Mouse (Mus musculus) MEL (cell line): ENCODE measurements around the gene Pappa2. TPM values are rescaled to one million over a fixed set of nuclear protein-coding genes. Genes with fewer than 3 reads are reported as not detected.

Source experiments
- DNase-seq: peaks from one replicate; pipeline ENCODE4 v3.0.0; 2011; ENCODE audit warnings: low read depth, low spot score
- H3K27ac ChIP-seq: 2 replicates; pipeline ENCODE4 v1.5.1; 2012; ENCODE audit warnings: low read depth, mild to moderate bottlenecking, control low read depth, low read length, moderate library complexity; ENCODE audit not compliant: control insufficient read depth
- H3K27me3 ChIP-seq, 2 experiments: fragments of 150-350 bp in 1 of 2; sonication (generic) in 1 of 2; 2 replicates each; pipeline ENCODE4 v1.6.1; 2012; ENCODE audit warnings: low read length in 2 of 2, mild to moderate bottlenecking in 2 of 2, improper control_type of control experiment in 1 of 2, moderate library complexity in 1 of 2; ENCODE audit not compliant: insufficient read depth in 2 of 2, control insufficient read depth in 1 of 2
- H3K36me3 ChIP-seq, 2 experiments: 2 replicates each; pipeline ENCODE4 v1.6.1; 2012 to 2014; ENCODE audit warnings: low read length in 2 of 2, improper control_type of control experiment in 1 of 2, inconsistent platforms in 1 of 2, mild to moderate bottlenecking in 1 of 2; ENCODE audit not compliant: insufficient read depth in 2 of 2, control insufficient read depth in 1 of 2
- H3K4me1 ChIP-seq, 2 experiments: fragments of 150-350 bp in 1 of 2; sonication (generic) in 1 of 2; 2 replicates each; pipeline ENCODE4 v1.6.1; 2012; ENCODE audit warnings: low read length in 2 of 2, improper control_type of control experiment in 1 of 2, mild to moderate bottlenecking in 1 of 2; ENCODE audit not compliant: insufficient read depth in 2 of 2, control insufficient read depth in 1 of 2
- H3K4me3 ChIP-seq, 2 experiments: fragments of 150-350 bp in 1 of 2; sonication (generic) in 1 of 2; 2 replicates each; pipeline ENCODE4 v1.5.1; 2012; ENCODE audit warnings: low read depth in 2 of 2, low read length in 2 of 2, mild to moderate bottlenecking in 2 of 2, moderate library complexity in 2 of 2, control low read depth in 1 of 2, improper control_type of control experiment in 1 of 2; ENCODE audit not compliant: control insufficient read depth in 1 of 2, insufficient read depth in 1 of 2
- H3K79me2 ChIP-seq: 2 replicates; pipeline ENCODE4 v1.6.1; 2012; ENCODE audit warnings: mild to moderate bottlenecking, low read length, moderate library complexity; ENCODE audit not compliant: control insufficient read depth, poor library complexity, insufficient read depth
- H3K9ac ChIP-seq: 2 replicates; pipeline ENCODE4 v1.6.1; 2012; ENCODE audit warnings: low read depth, mild to moderate bottlenecking, control low read depth, low read length, moderate library complexity; ENCODE audit not compliant: control insufficient read depth, poor library complexity, severe bottlenecking
- H3K9me3 ChIP-seq: fragments of 150-350 bp; sonication (generic); replicated peaks from 2 replicates; pipeline ENCODE4 v1.6.1; 2012; ENCODE audit warnings: mild to moderate bottlenecking, low read length, improper control_type of control experiment, moderate library complexity; ENCODE audit not compliant: insufficient read depth
- CHD2 ChIP-seq: IDR thresholded peaks from 2 replicates; pipeline ENCODE4 v1.6.1; 2011; ENCODE audit warnings: low read length, improper control_type of control experiment
- MAZ ChIP-seq: IDR thresholded peaks from 2 replicates; pipeline ENCODE4 v1.6.1; 2012; ENCODE audit warnings: low read depth, mild to moderate bottlenecking, inconsistent platforms, low read length, improper control_type of control experiment
- MXI1 ChIP-seq: IDR thresholded peaks from 2 replicates; pipeline ENCODE4 v1.6.1; 2011; ENCODE audit warnings: mild to moderate bottlenecking, low read depth, low read length, improper control_type of control experiment
- POLR2AphosphoS5 ChIP-seq: IDR thresholded peaks from 2 replicates; pipeline ENCODE4 v1.6.1; 2012; ENCODE audit warnings: low read depth, borderline replicate concordance, mild to moderate bottlenecking, inconsistent platforms, low read length, moderate library complexity, mixed read lengths
- RCOR1 ChIP-seq: IDR thresholded peaks from 2 replicates; pipeline ENCODE4 v1.6.1; 2012; ENCODE audit warnings: low read depth, mild to moderate bottlenecking, inconsistent platforms, low read length, improper control_type of control experiment
- SIN3A ChIP-seq: IDR thresholded peaks from 2 replicates; pipeline ENCODE4 v1.6.1; 2012; ENCODE audit warnings: low read length, improper control_type of control experiment, inconsistent platforms
- TAL1 ChIP-seq: IDR thresholded peaks from 2 replicates; pipeline ENCODE4 v1.6.1; 2012; ENCODE audit warnings: mild to moderate bottlenecking, inconsistent platforms, low read length, moderate library complexity, mixed read lengths
- USF2 ChIP-seq, 2 experiments: IDR thresholded peaks; 2 replicates each; pipeline ENCODE4 v1.6.1; 2011 to 2012; ENCODE audit warnings: improper control_type of control experiment in 2 of 2, low read length in 2 of 2, borderline replicate concordance in 1 of 2, inconsistent platforms in 1 of 2, low read depth in 1 of 2, mild to moderate bottlenecking in 1 of 2; ENCODE audit not compliant: insufficient read depth in 1 of 2
- polyA plus RNA-seq, 2 experiments: library from polyadenylated mRNA; stranded (reverse) in 1 of 2; unstranded in 1 of 2; fragments of >175 nt in 1 of 2; fragments of >200 nt in 1 of 2; gene quantifications; 2 replicates each; pipeline versions ENCODE4 v1.2.1 to v1.2.4; 2012; ENCODE audit warnings: low replicate concordance in 2 of 2, low read depth in 1 of 2; ENCODE audit not compliant: insufficient read length in 2 of 2, insufficient read depth in 1 of 2, missing spikeins in 1 of 2
- total RNA-seq: library from RNA; depleted of rRNA; stranded (reverse); fragments of 300-350 nt; gene quantifications from 2 replicates; pipeline ENCODE4 v1.2.3, GENCODE M21; 2012

The Pappa2 gene
- total and polyA plus RNA-seq, 3 experiments: not detected

DNA sequence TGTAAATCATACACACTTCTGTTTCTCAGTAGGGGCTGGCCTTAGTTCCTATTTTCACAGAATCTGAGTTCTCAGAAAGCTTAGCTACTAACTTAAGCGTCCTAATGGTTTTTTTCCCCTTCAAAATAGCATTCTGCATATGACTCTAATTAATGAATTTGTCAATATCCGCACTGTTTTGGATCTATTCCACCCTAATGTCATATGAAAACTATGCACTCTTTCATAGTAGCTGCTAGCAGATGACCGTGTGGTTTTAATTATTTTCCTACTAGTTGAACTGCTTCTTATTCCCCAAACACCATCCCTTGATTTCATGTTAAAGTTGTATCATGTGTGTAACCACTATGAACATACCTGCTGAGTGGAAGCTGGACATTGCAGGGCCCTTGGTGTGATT, 314.3 kb downstream of the Pappa2 start:
- Histone ChIP-seq H3K79me2 (no peaks in the 10 kb centered on the region), H3K36me3 (no peaks in the 10 kb centered on the region), H3K9me3 (no peaks in the 10 kb centered on the region), H3K9ac (no peak overlapping the region), H3K4me3 (no peak overlapping the region), H3K27me3 (no peaks in the 10 kb centered on the region), H3K27ac (no peak overlapping the region), H3K4me1 (no peaks in the 10 kb centered on the region)
- TF ChIP-seq CHD2 (no peak), MAZ (no peak), SIN3A (no peak), USF2 (IDR thresholded peaks at IDR 0.05; ENCODE audit: borderline replicate concordance in 1 of 2, insufficient read depth in 1 of 2, low read depth in 1 of 2, low read length in 2 of 2) (no peak), TAL1 (no peak), RCOR1 (no peak), MXI1 (no peak), POLR2AphosphoS5 (no peak)
- no peak for DNase-seq
